Mouse (Mus musculus): Measurements from ENCODE around the gene Zcchc10. TPM values are rescaled to one million over a fixed set of nuclear protein-coding genes. Genes with fewer than 3 reads are reported as not detected.
A peak's percentile ranks its signal among the peaks of the same experiment; 100 is the strongest.
"Not testable (repeated sequence)": the region's sequence is repeated elsewhere in the genome, so short reads cannot be mapped to it uniquely, and the experiment has no call there.

The Zcchc10 gene
- total RNA-seq, 2 experiments from 2014 or later = 6.1 to 7.4 TPM

DNA sequence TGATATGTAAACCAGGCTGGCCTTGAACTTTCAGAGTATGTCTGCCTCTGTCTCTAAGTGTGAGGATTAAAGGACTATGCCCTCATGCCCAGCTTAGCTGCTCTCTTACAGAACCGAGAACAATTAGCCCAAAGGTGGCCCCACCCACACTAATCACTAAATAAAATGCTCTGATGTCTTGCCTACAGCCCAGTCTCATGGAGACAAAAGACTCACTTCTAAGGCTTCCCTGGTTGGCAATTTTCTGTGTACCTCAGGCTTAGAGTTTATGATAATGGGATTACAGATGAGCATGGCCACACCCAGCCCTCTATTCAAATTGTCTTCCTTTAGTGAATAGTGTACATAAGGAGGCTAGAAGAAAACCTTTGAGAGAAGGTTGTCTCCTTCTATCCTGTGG lies 13.1 kb upstream of the Zcchc10 start:
- no peak for DNase-seq
- intact Hi-C loops (cut with DNase I) = no loop called here

- DNase-seq; intact Hi-C loops (cut with DNase I): not testable (repeated sequence)
Measured at GRCm38 (mm10) chr11:53312823-53313222, 11.7 kb upstream of the Zcchc10 start.

DNA sequence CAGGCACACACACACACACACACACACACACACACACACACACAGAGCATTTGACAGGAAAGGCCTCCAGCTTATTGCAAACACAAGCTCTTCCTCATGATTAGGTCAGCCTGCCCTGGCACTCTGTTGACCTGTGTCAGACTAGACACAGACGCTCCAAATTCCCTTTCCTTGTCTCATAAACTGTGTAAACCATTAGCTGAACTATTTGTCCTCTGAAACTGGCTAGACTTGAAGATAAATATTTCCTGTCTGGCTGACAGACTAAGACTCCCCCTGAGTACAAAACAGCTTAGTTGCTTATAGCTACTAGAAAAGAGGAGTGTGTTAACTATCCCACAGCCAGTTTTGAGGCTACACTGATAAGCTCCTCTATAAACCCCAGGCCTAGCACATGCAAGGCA lies 9.7 kb upstream of the Zcchc10 start:
- DNase-seq = peak; percentile 34 to 38
- intact Hi-C loops (cut with DNase I) = no loop called here

GRCm38 (mm10) chr11:53316996-53317395 lies 7.5 kb upstream of the Zcchc10 start:
- intact Hi-C loops (cut with DNase I) = no loop called here
- no peak for DNase-seq

DNA sequence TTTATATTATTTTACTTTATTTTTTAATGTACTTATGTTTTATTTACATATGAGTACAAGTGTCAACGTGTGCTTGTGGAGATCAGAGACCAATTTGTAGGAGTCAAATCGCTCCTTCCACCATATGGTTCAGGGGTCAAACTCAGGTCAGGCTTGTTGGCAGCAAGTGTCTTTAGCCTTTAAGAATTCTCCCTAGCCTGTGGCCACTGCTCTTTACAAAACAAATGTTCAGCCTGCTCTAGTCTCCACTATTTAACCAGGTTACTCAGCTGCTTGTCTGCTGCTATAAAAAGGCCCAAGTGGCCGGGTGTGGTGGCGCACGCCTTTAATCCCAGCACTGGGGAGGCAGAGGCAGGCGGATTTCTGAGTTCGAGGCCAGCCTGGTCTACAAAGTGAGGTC lies 6.4 kb upstream of the Zcchc10 start:
- DNase-seq = no peak
- intact Hi-C loops (cut with DNase I) = no loop called here

DNA sequence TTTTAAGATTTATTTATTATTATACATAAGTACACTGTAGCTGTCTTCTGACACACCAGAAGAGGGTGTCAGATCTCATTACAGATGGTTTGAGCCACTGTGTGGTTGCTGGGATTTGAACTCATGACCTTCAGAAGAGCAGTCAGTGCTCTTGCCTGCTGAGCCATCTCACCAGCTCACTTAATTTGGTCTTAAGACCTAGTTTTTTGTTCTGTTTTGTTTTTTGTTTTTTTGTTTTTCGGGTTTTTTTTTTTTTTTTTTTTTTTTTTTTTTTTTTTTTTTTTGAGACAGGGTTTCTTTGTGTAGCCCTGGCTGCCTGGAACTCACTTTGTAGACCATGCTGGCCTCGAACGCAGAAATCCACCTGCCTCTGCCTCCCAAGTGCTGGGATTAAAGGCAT lies 5.9 kb upstream of the Zcchc10 start:
- intact Hi-C loops (cut with DNase I); DNase-seq: not testable (repeated sequence)

DNA sequence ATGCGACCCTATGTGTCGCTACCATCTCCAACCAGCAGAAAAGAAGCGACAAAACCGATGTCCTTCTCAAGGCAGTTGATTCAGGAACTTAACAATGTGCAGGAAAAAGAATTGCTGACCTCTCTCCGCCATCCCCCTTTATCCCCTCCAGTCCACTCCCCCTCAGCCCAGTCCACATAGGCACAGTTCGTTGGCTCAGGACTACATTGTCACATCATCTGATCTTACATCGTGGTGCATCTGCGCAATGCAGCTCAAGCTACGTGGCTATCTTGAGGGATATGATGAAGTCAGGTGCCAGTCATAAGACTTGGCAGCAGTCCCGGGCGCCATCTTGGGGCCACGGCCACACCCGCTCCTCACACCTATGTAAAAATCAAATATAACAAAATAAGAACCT lies 4.6 kb upstream of the Zcchc10 start:
- DNase-seq; intact Hi-C loops (cut with DNase I): not testable (repeated sequence)

DNA sequence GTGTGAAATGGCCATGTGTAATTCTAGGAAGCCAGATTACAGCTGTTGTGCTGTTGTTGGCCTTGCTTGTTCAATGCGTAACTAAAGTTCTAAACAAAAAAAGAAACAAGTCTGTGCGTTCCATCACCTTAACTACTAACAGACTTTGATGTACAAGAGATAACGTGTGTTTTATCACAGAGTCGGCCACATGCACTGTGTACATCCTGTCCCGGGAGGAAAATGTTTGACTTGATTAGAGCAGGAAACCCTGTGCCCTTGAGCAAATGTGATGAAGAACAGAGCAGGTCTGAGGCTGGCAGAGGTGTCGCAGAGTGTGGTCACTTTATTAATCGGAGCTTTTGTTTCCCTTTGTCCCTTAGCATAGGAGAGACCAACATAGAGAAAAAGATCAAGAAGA lies 5.8 kb downstream of the Zcchc10 start:
- intact Hi-C loops (cut with DNase I) = no loop called here
- no peak for DNase-seq

- no peak for DNase-seq
- intact Hi-C loops (cut with DNase I) = no loop called here
Measured at GRCm38 (mm10) chr11:53331121-53331520, 6.6 kb downstream of the Zcchc10 start.

DNA sequence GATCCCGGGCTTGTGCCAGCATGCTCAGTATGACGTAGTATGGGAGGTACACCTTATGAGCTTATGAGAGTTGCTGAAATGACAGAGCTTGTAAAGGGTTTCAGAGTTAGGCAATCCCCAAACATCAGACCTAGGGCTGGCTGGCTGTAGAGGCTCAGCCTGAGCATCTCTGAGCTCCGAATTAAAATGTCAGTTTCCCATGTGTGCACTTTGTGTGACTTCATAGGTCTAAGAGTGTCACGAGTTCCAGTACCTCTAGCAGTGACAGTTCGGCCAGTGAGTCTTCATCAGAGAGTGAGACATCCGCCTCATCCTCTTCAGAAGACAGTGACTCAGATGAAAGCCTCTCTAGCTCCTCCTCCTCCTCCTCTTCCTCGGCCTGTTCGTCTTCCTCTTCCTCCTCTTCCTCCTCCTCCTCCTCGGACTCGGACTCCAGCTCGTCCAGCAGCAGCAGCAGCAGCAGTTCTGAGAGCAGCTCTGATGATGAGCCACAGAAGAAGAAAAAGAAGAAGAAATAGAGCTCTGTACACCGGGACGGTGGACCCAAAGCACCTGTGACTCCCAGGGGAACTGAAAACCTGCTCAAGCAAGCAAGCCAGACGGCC lies 7.7 kb downstream of the Zcchc10 start:
- intact Hi-C loops (cut with DNase I) = no loop called here
- DNase-seq = no peak

DNA sequence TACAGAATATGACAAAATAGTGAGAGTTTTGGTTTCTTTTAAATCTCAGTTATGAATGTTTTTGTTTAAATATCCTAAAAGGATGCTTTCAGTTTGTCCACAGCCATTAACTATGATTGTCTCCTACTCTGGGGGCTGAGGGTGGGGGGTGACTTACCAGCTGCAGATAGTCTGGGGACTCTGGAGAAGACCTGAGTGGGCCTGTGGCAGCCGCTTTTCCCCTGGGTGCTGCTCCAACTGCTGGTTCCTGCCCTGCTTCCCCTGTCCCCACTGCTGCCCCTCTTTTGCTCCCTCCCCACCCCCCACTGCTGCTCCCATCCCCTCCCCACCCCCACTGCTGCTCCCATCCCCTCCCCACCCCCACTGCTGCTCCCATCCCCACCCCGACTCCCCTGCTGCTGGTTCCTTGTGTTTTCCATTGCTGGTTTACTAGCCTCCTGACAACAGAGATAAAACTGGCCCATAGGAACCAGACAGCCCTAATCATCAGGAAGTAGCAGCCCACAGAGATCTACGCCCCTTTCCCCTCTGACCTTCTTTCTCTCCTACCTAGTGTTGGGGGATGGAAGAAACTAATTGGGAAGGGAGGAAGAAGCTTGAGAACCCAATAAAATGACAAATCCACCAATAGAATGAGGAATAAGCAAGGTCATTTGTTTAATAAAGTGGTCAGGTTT lies 11.2 kb downstream of the Zcchc10 start:
- DNase-seq = no peak
- intact Hi-C loops (cut with DNase I) = no loop called here

GRCm38 (mm10) chr11:53336182-53336571 lies 11.7 kb downstream of the Zcchc10 start:
- DNase-seq = no peak
- intact Hi-C loops (cut with DNase I) = no loop called here

GRCm38 (mm10) chr11:53336924-53337323 lies 12.4 kb downstream of the Zcchc10 start:
- no peak for DNase-seq
- intact Hi-C loops (cut with DNase I) = no loop called here

DNA sequence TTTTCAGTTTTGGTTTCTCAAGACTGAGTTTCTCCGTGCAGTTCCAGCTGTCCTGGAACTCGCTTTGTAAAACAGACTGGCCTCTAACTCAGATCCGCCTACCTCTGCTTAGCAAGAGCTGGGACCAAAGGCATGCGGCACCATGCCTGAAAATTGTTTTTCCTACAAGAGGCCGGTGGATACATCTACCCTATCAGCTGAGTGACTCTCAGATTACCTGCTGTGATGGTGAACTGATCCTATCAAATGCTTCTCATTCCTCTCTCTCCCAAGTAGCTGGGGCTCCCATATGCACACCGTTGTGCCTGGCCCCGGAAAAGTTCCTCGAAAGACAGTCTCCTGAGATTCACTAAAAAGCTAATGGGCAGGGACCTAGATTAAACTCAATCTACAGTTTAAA lies 13.2 kb downstream of the Zcchc10 start:
- no peak for DNase-seq
- intact Hi-C loops (cut with DNase I) = no loop called here

DNA sequence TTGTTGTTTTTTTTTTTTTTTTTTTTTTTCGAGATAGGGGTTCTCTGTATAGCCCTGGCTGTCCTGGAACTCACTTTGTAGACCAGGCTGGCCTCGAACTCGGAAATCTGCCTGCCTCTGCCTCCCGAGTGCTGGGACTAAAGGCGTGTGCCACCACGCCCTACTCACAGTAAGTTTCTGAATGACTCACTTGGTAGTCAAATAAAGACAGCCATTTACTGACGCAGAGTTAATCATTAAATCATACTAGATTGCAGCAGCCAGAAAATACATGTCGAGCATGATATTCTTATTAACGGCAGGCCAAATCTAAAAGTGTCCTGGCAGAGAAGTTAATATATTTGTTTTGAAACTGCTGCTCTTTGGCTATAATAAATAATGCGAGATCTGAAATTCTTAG lies 16.5 kb downstream of the Zcchc10 start:
- intact Hi-C loops (cut with DNase I); DNase-seq: not testable (repeated sequence)

- intact Hi-C loops (cut with DNase I) = no loop called here
- no peak for DNase-seq
Measured at GRCm38 (mm10) chr11:53342711-53343110, 18.2 kb downstream of the Zcchc10 start.

GRCm38 (mm10) chr11:53345328-53345727 lies 20.8 kb downstream of the Zcchc10 start:
- DNase-seq = no peak
- intact Hi-C loops (cut with DNase I) = no loop called here

GRCm38 (mm10) chr11:53345738-53346137 lies 21.3 kb downstream of the Zcchc10 start:
- intact Hi-C loops (cut with DNase I) = no loop called here
- no peak for DNase-seq

GRCm38 (mm10) chr11:53350291-53351223 lies 26.1 kb downstream of the Zcchc10 start, which contains the start of gene Aff4:
TSS of gene Aff4 (plus strand) at chr11:53350833.
- peak; percentile 90 to 92 for DNase-seq
- intact Hi-C loops (cut with DNase I) = loop anchor here (1.0 kb wide), 1 partner anchor 50 kb away; the partner anchor contains the start of gene Hspa4

- DNase-seq = peak; percentile 50 to 55
- intact Hi-C loops (cut with DNase I) = loop anchor here (1.0 kb wide), 1 partner anchor 51 kb away; the partner anchor contains the start of gene Hspa4
Measured at GRCm38 (mm10) chr11:53351224-53351942, 26.9 kb downstream of the Zcchc10 start.

All from heart, postnatal 14 days (tissue).